Mouse (Mus musculus) CH12.LX (cell line): ENCODE data around the gene Olfr223. TPM values are rescaled to one million over a fixed set of nuclear protein-coding genes. Genes with fewer than 3 reads are reported as not detected.

ENCODE experiments used
- DNase-seq: peaks from one replicate; pipeline ENCODE4 v3.0.0-alpha.2; 2013; ENCODE audit errors: extremely low read depth
- H3K27ac ChIP-seq: 2 replicates; pipeline ENCODE4 v1.5.1; 2012; ENCODE audit warnings: low read depth, mild to moderate bottlenecking, control low read depth, moderate library complexity; ENCODE audit not compliant: insufficient read depth
- H3K27me3 ChIP-seq: replicated peaks from 2 replicates; pipeline ENCODE3; 2012; ENCODE audit warnings: inconsistent platforms
- H3K36me3 ChIP-seq, 2 experiments: replicated peaks in 1 of 2; 2 replicates each; pipeline versions ENCODE3 to v1.6.1; 2012; ENCODE audit warnings: inconsistent platforms in 1 of 2, low read length in 1 of 2, mild to moderate bottlenecking in 1 of 2, mixed read lengths in 1 of 2, moderate library complexity in 1 of 2; ENCODE audit not compliant: control insufficient read depth in 1 of 2, insufficient read depth in 1 of 2
- H3K4me1 ChIP-seq, 2 experiments: 2 replicates each; pipeline ENCODE4 v1.6.1; 2012; ENCODE audit warnings: inconsistent platforms in 1 of 2, moderate library complexity in 1 of 2; ENCODE audit not compliant: insufficient read depth in 2 of 2, control insufficient read depth in 1 of 2
- H3K4me2 ChIP-seq: 2 replicates; pipeline ENCODE4 v1.6.1; 2012; ENCODE audit warnings: low read depth, mild to moderate bottlenecking, control low read depth; ENCODE audit not compliant: poor library complexity, insufficient read depth, severe bottlenecking
- H3K4me3 ChIP-seq, 3 experiments: fragments of 150-350 bp in 1 of 3; sonication (generic) in 1 of 3; replicated peaks in 1 of 3; 2 replicates each; pipeline versions ENCODE3 to v1.5.1; 2011 to 2012; ENCODE audit warnings: low read depth in 2 of 3, low read length in 2 of 3, mild to moderate bottlenecking in 2 of 3, moderate library complexity in 2 of 3, control low read depth in 1 of 3, improper control_type of control experiment in 1 of 3, inconsistent platforms in 1 of 3, mixed read lengths in 1 of 3; ENCODE audit not compliant: poor library complexity in 1 of 3
- H3K79me2 ChIP-seq: replicated peaks from 2 replicates; pipeline ENCODE4 v1.6.1; 2012; ENCODE audit warnings: mild to moderate bottlenecking, moderate library complexity; ENCODE audit not compliant: control insufficient read depth, poor library complexity, insufficient read depth, severe bottlenecking; ENCODE audit errors: extremely low read depth
- H3K9ac ChIP-seq: 2 replicates; pipeline ENCODE4 v1.6.1; 2012; ENCODE audit warnings: low read depth, mild to moderate bottlenecking, control low read depth, moderate library complexity; ENCODE audit not compliant: insufficient read depth
- H3K9me3 ChIP-seq: replicated peaks from 2 replicates; pipeline ENCODE3; 2012; ENCODE audit warnings: low read length, inconsistent platforms, mixed read lengths
- CHD2 ChIP-seq: IDR thresholded peaks from 2 replicates; pipeline ENCODE4 v1.6.1; 2011; ENCODE audit warnings: low read length, improper control_type of control experiment
- ELF1 ChIP-seq: IDR thresholded peaks from 2 replicates; pipeline ENCODE4 v1.6.1; 2014; ENCODE audit warnings: low read depth, mild to moderate bottlenecking, inconsistent platforms, low read length, improper control_type of control experiment
- GABPA ChIP-seq: IDR thresholded peaks from 2 replicates; pipeline ENCODE4 v1.6.1; 2012; ENCODE audit warnings: low read depth, low read length, improper control_type of control experiment, inconsistent platforms; ENCODE audit not compliant: insufficient replicate concordance
- JUN ChIP-seq: IDR thresholded peaks from 2 replicates; pipeline ENCODE4 v1.6.1; 2011; ENCODE audit warnings: low read depth, mild to moderate bottlenecking, low read length, improper control_type of control experiment, moderate library complexity; ENCODE audit not compliant: insufficient read depth
- KAT2A ChIP-seq: IDR thresholded peaks from 2 replicates; pipeline ENCODE4 v1.6.1; 2012; ENCODE audit warnings: low read length, improper control_type of control experiment, inconsistent platforms; ENCODE audit not compliant: insufficient replicate concordance
- MAX ChIP-seq: IDR thresholded peaks from 2 replicates; pipeline ENCODE4 v1.6.1; 2011; ENCODE audit warnings: low read length, improper control_type of control experiment
- MXI1 ChIP-seq: IDR thresholded peaks from 2 replicates; pipeline ENCODE4 v1.6.1; 2011; ENCODE audit warnings: mild to moderate bottlenecking, low read depth, low read length, improper control_type of control experiment
- NELFE ChIP-seq: IDR thresholded peaks from 2 replicates; pipeline ENCODE4 v1.6.1; 2011; ENCODE audit warnings: low read depth, low read length, improper control_type of control experiment
- NRF1 ChIP-seq: IDR thresholded peaks from 2 replicates; pipeline ENCODE4 v1.6.1; 2014; ENCODE audit warnings: low read depth, mild to moderate bottlenecking, inconsistent platforms, low read length, improper control_type of control experiment, moderate library complexity
- POLR2AphosphoS2 ChIP-seq: IDR thresholded peaks from 2 replicates; pipeline ENCODE4 v1.6.1; 2011; ENCODE audit warnings: low read depth, low read length, improper control_type of control experiment
- RCOR1 ChIP-seq: conservative IDR thresholded peaks from 2 replicates; pipeline ENCODE4 v1.6.1; 2012; ENCODE audit warnings: low read depth, mild to moderate bottlenecking, inconsistent platforms, low read length, improper control_type of control experiment
- SIN3A ChIP-seq: IDR thresholded peaks from 2 replicates; pipeline ENCODE4 v1.6.1; 2012; ENCODE audit warnings: low read length, improper control_type of control experiment, inconsistent platforms
- SMC3 ChIP-seq: IDR thresholded peaks from 2 replicates; pipeline ENCODE4 v1.6.1; 2011; ENCODE audit warnings: low read depth, low read length, improper control_type of control experiment
- TCF12 ChIP-seq: IDR thresholded peaks from 2 replicates; pipeline ENCODE4 v1.6.1; 2014; ENCODE audit warnings: low read depth, mild to moderate bottlenecking, inconsistent platforms, low read length, improper control_type of control experiment
- USF1 ChIP-seq: IDR thresholded peaks from 2 replicates; pipeline ENCODE4 v1.6.1; 2014; ENCODE audit warnings: low read depth, mild to moderate bottlenecking, inconsistent platforms, low read length, improper control_type of control experiment
- USF2 ChIP-seq: conservative IDR thresholded peaks from 2 replicates; pipeline ENCODE4 v1.6.1; 2011; ENCODE audit warnings: low read depth, low read length, improper control_type of control experiment
- ZC3H11A ChIP-seq: IDR thresholded peaks from 2 replicates; pipeline ENCODE4 v1.6.1; 2012; ENCODE audit warnings: low read depth, mild to moderate bottlenecking, inconsistent platforms, low read length, improper control_type of control experiment
- ZMIZ1 ChIP-seq: IDR thresholded peaks from 2 replicates; pipeline ENCODE4 v1.6.1; 2012; ENCODE audit warnings: low read depth, mild to moderate bottlenecking, inconsistent platforms, low read length, improper control_type of control experiment
- ZNF384 ChIP-seq: IDR thresholded peaks from 2 replicates; pipeline ENCODE4 v1.6.1; 2012; ENCODE audit warnings: low read depth, low read length, improper control_type of control experiment, inconsistent platforms
- dilution Hi-C: fragments of 300-500 bp; cut with MboI; formaldehyde crosslinking; loops from 2 replicates; pipeline ENCODE4 v1.14.3; 2020; ENCODE audit warnings: low sequenced_read_pairs; ENCODE audit not compliant: extremely low pct_unique_long_range_greater_than_20kb, extremely low pct_ligation_motif_present
- in situ Hi-C: fragments of 300-500 bp; cut with MboI; formaldehyde crosslinking; loops from 3 replicates; pipeline ENCODE4 v1.14.3; 2019; ENCODE audit warnings: low sequenced_read_pairs, low pct_ligation_motif_present, low pct_unique_long_range_greater_than_20kb, mixed read lengths
- polyA plus RNA-seq: library from polyadenylated mRNA; unstranded; fragments of >175 nt; gene quantifications from 2 replicates; pipeline ENCODE4 v1.2.1, GENCODE M21; 2012; ENCODE audit warnings: low read depth; ENCODE audit not compliant: insufficient read length
- total RNA-seq, 2 experiments: library from RNA; depleted of rRNA; stranded (reverse); fragments of 300-350 nt in 1 of 2; fragments of >200 nt in 1 of 2; gene quantifications; 2 replicates each; pipeline ENCODE4 v1.2.3; 2012 to 2014

Gene Olfr223
- total and polyA plus RNA-seq, 3 experiments: not detected

- no peak overlapping the region for H3K4me3 ChIP-seq
- no peak overlapping the region for H3K27ac ChIP-seq
- no peak for DNase-seq
- in situ Hi-C loops (no loop called here), dilution Hi-C loops (loop anchor here (25.0 kb wide), 1 partner anchor 186 kb away; the partner anchor contains the start of gene Pld6)
- no peak overlapping the region for H3K4me2 ChIP-seq
- H3K4me1 ChIP-seq: no peaks in the 10 kb centered on the region
- H3K79me2 ChIP-seq: no peaks in the 10 kb centered on the region
- H3K36me3 ChIP-seq: no peaks in the 10 kb centered on the region
- H3K9me3 ChIP-seq: no peaks in the 10 kb centered on the region
- no peak for TF ChIP-seq POLR2AphosphoS2
- TF ChIP-seq JUN: no peak
- TF ChIP-seq KAT2A: no peak
- no peak for TF ChIP-seq SMC3
- TF ChIP-seq ZMIZ1: no peak
- TF ChIP-seq USF1: no peak
- TF ChIP-seq GABPA: no peak
- TF ChIP-seq NELFE: no peak
- no peak for TF ChIP-seq ELF1
- TF ChIP-seq TCF12: no peak
- TF ChIP-seq CHD2: no peak
- no peak for TF ChIP-seq USF2
- no peak for TF ChIP-seq MAX
- no peak for TF ChIP-seq NRF1
- no peak for TF ChIP-seq MXI1
- TF ChIP-seq ZNF384: no peak
- no peak for TF ChIP-seq RCOR1
- TF ChIP-seq SIN3A: no peak
- no peak overlapping the region for H3K9ac ChIP-seq
- peaks cover 87% of the 10 kb centered on the region for H3K27me3 ChIP-seq
These were observed 7.8 kb upstream of the Olfr223 start for GRCm38 (mm10) chr11:59600872-59601271.

GRCm38 (mm10) chr11:59599211-59599610 is 6.1 kb upstream of the Olfr223 start:
- Histone ChIP-seq H3K9ac (no peak overlapping the region), H3K4me3 (no peak overlapping the region), H3K27ac (no peak overlapping the region), H3K36me3 (no peaks in the 10 kb centered on the region), H3K4me1 (peaks cover 0 to 4% of the 10 kb centered on the region in 2 experiments; a peak in 1 of 4 replicates), H3K27me3 (peaks cover 91% of the 10 kb centered on the region), H3K4me2 (no peak overlapping the region), H3K79me2 (no peaks in the 10 kb centered on the region), H3K9me3 (no peaks in the 10 kb centered on the region)
- TF ChIP-seq ZC3H11A: no peak
- in situ Hi-C loops (no loop called here), dilution Hi-C loops (no loop called here)
- DNase-seq: no peak
